Mouse (Mus musculus) cerebellum, postnatal 14 days (tissue): Measurements from ENCODE around the gene Cxcr3.

Experiments
- DNase-seq, 2 experiments: peaks; one replicate each; pipeline ENCODE4 v3.0.0; 2021; ENCODE audit warnings: mixed read lengths in 2 of 2

The Cxcr3 gene

DNA sequence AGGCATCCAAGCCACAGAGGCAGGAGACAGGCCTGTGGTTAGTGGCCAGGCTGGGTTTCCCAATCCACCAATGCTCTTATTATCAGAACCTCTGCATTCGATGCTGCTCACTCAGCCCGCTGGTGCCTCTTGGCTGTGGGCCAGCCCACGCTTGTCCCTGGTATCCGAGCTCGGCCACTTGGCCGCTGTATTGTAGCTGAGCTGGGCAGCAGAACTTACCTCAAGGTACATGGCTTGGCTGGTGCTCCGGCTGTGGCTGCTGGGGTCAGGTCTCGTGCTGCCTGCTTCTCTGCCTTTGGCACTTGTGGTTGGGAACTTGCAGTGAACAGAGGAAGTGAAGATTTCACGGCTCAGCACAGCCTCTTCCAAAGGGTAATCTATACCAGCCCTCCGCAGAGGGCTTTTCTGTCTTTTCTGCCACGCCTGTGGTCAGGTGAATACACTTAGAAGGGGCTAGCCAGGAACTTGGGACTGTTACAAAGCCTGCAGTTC, at the start of gene Cxcr3:
TSS of gene Cxcr3 (minus strand) at position 442 of the 492 bp plus-strand sequence.
- peak; percentile 28 to 40 for DNase-seq

DNA sequence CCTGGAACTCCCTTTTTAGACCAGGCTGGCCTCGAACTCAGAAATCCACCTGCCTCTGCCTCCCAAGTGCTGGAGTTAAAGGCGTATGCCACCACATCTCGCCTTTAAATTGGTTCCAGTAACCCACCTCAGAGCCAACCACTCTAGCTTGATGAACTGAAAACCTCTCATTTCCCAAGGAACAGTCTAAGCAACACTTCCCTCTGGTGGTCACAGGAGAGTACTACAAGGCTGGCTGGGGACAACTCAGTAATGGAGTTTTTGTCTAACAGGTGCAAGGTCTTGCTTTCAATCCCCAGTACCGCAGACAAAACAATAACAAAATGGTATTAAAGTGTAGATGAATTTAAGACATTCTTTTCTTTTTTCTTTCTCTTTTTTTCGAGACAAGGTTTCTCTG, 38.0 kb upstream of the Cxcr3 start:
- DNase-seq, result peak; percentile 64 to 76

DNA sequence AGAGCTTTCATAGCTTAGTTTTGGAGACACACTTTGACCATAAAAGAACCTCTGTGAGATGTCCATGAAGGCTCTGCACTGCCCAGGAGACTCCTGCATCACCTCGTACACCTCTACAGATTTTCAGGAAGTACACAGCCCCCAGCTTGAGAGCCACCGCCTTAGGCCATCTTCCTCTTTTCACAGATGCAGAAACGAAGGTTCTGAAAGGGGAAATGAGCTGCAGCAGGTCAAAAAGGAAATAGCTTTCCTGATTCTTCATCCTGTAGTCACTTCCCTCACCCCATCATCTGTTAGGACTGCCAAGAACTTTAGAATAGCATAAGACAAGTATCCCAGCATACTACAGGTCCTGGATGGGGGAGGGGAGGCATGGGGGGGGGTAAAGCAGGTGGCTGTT, 36.2 kb upstream of the Cxcr3 start:
- DNase-seq, result no peak

DNA sequence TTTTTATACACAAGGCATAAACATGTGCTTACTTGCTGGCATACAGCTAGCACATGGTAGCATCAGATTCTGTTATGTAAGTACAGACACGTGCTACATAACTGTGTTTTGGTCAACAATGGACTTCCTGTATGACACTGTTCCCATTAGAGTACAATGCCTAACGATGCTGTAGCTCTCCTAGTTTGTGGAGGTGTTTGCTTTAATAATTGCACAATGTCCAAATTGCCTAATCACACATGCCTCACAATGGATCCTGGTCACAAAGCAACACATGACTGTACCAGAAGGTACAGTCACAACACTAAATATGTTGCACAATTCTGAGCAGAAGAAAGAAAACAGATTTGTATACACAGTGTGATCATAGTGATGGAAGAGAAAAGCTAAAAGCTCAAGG, 35.4 kb upstream of the Cxcr3 start:
- DNase-seq, result no peak

DNA sequence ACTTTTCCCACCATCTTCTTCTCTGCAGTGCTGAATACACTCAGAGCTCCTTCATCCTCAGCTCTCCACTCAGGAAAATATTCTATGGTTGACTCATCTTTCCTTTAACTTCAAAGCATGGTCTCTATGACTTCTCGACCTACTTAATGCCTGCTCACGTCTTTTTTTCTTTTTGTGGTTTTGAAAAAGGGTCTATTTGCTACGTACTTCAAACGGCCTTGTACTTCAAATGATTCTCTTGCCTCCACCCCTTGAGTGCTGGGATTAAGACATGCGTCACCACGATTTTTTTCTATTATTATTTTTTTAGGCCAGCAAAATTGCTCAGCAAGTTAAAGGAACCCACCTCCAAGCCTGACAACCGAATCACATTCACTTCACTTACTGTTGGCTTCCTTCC, 33.2 kb upstream of the Cxcr3 start:
- DNase-seq, result no peak

DNA sequence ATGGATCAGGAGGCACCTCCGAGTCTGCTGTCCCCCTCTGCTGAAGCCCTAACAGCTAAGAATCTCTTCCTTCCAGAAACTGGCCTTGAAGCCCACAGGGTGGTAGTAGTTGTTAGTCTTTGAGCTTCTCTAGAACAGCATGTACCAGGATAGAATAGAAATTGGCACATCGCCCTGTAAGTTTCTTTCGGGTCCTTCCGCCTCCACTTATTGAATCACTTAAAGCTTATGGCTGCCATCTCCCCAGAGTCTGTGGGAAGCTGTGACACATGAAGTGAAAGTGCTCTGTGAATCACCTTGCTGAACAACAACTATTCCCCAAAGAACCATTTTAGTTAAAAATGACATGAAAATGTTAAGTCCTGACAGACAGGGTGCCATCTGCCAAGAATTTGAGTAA, 31.0 kb upstream of the Cxcr3 start:
- no peak for DNase-seq

DNA sequence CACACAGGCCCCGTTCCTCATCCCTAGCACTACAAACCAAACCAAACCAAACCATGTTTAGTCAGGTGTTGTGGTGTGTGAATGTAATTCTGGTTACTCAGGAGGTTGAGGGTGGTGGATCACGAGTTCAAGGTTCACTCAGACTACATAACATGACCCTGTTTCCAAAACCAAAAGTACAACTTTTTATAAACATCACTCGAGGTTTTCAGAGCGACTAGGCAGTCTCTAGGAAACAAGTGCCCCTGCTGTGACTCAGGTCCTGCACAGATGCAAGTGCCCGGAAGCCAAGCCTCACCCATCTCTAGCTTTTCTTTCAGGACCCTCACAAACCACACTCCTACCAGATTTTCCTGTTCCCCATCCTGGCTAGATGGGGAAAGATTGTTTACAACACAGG, 30.6 kb upstream of the Cxcr3 start:
- no peak for DNase-seq

DNA sequence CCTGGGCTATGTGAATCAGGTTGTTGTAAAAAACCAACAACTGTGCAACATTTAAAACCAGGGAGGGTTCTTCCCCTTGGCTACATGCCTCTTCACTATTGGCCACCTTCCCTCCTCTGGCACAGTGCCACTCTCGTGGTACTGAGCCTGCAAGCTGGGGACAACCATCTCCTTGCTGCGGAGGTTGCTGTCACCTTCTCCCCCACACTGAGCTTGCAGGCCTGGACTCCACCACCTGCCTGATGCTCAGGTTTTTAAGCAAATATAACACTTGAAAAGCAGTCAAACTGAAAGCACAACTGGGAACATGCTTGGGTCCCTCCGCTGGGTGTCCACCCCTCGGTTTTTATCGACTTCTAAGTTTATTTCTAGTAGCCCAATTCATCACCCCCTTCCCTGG, 20.4 kb upstream of the Cxcr3 start:
- peak; percentile 43 to 70 for DNase-seq

DNA sequence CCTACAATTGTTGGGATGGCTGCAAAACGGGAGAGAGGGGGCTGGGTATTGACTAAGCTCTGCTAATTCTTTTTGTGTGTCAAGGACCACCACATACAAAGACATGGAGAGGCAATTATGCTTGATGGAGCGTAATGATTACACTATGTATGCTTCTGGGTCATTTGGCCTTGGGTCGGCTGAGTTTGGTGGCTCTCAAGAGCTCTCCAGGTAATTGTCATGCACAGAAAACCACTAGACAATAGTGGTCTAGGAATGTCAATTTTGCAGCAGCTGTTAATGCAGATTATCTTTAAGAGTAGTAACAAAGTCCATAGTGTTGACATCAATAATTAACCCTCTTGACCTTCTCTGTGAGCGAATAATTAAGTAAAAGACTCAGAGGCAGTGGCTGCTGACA, 16.1 kb upstream of the Cxcr3 start:
- DNase-seq, result no peak

DNA sequence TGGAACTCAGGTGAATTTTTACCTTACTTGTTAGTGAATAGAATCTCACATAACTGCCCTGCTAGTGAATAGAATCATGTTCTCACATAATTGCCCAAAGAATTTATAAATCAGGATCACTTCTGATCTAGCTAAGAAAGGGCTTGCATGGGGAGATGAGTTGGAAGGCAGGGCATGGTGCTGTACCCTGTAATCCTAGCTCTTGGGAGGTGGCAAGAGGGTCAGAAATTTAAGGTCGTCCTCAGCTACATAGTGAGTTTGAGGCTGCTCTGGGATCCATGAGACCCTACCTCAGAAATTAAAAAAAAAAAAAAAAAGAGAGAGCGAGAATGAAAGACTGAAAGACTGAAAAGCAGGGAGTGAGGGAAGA, 7.0 kb upstream of the Cxcr3 start:
- no peak for DNase-seq

DNA sequence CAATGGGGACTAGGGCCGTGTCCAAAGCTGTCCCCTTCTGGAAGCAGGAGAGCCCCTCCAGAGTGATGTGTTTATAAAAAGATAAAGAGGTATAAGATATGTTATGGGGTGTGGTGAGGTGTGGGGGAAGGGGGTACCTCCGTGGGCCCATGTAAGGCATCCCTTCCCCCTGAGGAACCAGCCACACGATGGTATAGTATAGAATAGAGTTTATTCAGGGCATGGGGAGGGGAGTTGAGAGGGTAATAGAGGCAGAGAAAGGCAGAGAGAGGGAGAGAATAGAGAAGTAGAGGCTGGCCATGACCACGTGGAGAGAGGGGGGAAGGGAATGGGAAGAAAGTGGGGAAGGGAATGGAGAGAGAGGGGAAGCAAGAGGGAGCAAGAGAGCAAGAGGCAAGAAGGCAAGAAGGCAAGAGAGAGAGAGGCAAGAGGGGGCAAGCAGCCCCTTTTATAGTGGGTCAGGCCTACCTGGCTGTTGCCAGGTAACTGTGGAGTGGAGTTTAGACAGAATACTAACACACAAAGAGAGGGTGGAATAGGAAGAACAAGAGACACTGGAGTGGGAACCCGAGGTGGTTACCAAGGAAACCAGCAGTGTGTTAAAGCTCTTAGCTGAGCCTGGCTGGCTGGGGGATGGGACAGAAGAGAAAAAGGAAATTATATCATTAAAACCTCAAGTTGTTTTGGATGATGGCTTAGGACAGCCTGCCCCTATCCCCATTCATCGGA, 6.4 kb upstream of the Cxcr3 start:
- DNase-seq, result no peak

DNA sequence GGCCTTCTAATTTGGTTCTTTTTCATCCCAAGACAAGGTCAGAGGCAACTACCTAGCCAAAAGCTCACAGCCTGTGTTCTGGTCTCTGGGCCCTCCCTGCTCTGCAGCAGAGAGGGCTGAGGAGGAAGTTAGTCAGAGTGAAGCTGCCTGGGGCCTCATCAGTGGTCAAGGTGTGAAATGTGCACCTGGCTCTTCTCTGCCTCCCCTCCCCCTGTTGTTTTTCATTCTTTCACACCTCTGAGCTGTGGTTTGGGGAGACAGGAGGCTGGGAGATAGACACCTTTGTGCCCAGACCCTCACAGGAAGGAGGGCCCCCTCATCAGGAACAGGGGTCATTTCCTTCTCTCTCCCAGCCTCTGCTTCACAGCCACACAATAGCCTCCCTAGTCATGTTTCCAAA, 3.1 kb upstream of the Cxcr3 start:
- DNase-seq, result no peak

DNA sequence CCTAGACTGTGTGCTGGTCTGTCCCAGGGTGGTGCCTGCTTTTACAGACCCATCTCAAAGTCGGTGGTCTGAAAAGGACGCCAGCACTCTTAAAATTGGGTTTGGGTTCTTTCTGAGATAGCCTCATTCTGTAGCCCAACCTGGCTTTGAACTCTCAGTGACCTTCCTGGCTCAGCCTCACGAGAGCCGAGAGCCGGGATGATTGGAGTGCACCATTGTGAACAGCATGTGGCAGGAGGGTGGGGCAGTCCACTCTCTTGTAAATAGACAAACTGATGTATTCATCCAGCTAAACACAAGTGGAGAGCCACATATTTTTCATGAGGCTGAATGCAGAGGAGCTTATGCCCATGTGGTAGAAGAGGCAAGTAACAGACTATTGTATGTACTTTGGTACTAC, 912 bp upstream of the Cxcr3 start:
- no peak for DNase-seq

DNA sequence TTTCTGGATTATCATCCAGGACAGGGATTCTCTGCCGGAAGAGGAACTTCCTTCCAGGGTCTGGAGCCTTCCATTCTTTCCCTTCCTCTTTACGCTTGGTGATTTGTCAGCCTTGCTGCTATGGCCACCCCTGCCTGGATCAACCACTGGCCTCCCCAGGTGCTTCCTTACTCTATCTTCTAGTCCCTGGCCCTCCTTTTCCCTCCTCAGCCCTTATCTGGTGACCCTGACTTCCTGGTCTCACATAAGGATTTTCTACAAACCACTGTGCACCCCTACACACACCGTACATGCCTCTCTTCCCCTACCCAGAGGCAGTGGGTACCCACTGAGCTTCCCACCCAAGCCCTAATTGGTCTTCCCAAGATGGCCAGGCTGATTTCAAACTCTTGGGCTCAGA, 781 bp downstream of the Cxcr3 start:
- no peak for DNase-seq

DNA sequence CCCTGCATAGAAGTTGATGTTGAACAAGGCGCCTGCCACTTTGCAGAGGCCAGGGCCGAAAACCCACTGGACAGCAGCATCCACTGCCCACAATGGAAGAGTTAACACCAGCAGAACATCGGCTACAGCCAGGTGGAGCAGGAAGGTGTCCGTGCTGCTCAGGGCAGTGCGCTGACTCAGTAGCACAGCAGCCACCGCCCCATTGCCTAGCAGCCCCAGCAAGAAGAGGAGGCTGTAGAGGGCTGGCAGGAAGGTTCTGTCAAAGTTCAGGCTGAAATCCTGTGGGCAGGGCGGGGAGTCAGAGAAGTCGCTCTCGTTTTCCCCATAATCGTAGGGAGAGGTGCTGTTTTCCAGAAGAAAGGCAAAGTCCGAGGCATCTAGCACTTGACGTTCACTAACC, 1.4 kb downstream of the Cxcr3 start:
- no peak for DNase-seq

DNA sequence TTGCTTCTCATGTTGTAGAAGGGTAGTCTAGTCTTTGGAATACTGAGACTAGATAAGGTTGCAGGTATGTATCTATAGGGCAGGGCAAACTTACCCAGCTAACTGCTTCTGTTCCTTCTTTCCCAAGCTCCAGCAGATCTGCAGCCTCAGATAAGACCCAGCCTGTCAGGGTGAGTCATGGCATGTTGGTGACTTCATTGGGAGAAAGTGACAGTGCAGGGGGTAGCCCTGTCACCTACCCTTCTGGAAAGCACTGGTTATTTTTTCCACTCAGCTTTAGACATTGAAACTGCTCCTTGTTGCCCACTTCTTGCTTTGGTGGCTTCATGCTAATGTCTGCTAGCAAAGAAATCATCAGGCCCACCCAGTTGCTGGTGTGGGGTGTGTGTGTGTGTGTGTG, 4.1 kb downstream of the Cxcr3 start:
- DNase-seq, result no peak

DNA sequence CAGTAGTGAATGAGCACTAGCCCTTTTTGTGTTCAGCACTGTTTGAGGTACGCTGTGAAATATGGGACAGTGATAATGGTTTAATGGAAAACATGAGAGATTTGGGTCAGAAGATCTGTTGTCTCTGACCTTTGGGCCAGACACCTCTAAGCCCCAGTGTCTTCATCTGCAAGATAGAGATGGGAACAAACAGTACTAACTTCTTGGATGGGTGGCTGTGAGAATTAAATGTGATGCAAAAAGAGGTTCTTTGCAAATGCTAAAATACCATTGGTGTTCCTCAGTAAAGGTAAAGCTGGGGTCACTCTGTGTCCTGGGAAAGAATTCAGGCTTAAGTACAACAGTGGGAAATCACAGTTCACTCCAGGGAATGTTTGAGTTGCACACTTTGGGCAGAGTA, 13.7 kb downstream of the Cxcr3 start:
- DNase-seq, result no peak

DNA sequence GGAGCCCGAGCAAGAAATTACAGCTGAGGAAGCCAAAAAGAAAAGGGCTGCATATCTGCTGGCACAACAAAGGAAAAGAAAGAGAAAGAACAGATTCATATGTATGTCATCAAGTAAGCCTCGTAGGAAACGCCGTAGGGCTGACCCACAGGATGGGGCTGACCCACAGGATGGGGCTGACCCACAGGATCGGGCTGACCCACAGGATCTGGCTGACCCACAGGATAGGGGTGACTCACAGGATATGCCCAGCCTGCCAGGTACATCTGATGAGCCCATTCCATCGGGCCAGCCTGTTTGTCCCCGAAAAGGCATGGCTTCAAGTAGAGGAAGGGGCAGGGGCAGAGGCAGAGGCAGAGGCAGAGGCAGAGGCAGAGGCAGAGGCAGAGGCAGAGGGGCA, 29.0 kb downstream of the Cxcr3 start:
- no peak for DNase-seq

DNA sequence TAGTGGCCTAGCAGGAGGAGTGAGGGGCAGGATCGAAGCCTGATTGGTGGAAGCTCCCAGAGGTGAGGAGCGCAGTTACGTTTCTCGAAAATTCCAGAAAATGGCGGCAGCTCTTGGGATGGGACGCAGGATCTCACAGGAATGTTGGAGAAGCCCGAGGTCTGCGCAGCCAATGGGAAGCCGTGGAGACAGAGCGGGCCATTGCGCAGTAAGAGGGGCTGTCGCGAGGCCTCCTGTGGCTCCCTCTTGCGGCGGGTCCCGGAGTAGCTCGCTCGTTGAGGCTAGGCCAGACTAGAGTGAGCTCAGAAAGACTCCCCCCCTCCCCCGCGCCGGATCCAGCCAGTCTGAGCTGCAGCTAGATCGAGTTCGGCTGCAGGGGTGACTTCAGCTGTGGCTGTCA, 35.8 kb downstream of the Cxcr3 start:
- no peak for DNase-seq

DNA sequence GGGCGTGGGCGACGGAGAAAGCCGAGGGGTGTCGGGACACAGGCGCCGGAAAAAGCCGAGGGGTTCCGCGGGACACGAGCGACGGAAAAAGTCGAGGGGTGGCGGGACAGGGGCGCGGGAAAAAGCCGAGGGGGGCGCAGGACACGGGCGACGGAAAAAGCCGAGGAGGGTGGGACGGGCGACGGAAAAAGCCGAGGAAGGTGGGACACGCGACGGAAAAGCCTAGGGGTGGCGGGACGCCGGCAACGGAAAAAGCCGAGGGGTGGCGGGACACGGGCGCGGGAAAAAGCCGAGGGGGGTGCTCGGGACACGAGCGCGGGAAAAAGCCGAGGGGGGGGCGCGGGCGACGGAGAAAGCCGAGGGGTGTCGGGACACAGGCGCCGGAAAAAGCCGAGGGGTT, 36.5 kb downstream of the Cxcr3 start:
- DNase-seq, result no peak

DNA sequence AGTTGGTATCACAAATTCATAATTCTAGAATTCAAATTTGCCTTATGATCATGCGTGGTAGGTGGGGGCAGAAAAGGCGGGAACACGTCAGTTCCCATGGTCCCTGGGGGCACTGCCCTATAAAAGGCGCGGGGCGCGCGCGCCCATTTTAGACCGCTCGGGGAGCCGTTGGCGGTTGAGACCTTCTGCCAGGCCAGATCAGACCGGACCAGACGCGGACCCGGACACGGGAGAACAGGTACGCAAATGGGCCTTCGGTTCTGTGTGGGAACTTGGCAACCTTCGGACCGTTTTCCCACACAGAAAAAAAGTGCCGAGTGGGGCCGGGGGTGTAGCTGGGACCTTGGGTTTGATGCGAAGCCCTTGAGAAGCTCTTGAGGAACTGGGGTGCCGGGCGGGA, 38.4 kb downstream of the Cxcr3 start:
- DNase-seq, result no peak
